Mouse (Mus musculus) frontal cortex, adult 2 months (tissue): ENCODE measurements around the gene Efna3. TPM values are rescaled to one million over a fixed set of nuclear protein-coding genes. Genes with fewer than 3 reads are reported as not detected.

Experiments
- DNase-seq, 2 experiments: peaks; one replicate each; pipeline ENCODE4 v3.0.0; 2022; ENCODE audit warnings: low spot score in 1 of 2; ENCODE audit errors: extremely low spot score in 1 of 2
- polyA plus RNA-seq: library from polyadenylated mRNA; depleted of rRNA; stranded (reverse); fragments of >200 nt; gene quantifications from 2 replicates; pipeline ENCODE4 v1.2.3, GENCODE M21; 2012

Efna3 gene
- polyA plus RNA-seq, 1 experiment, result 68.0 TPM

GRCm38 (mm10) chr3:89291874-89292273, 30.9 kb downstream of the Efna3 start:
- no peak for DNase-seq

- DNase-seq, result no peak
These were observed 34.2 kb downstream of the Efna3 start for GRCm38 (mm10) chr3:89288503-89288928.

- DNase-seq, result no peak
These were observed 35.5 kb downstream of the Efna3 start for GRCm38 (mm10) chr3:89287286-89287685.

GRCm38 (mm10) chr3:89285526-89285925, 37.2 kb downstream of the Efna3 start:
- DNase-seq, result no peak

- no peak for DNase-seq
These were observed 38.5 kb downstream of the Efna3 start for GRCm38 (mm10) chr3:89284261-89284660.

GRCm38 (mm10) chr3:89282291-89282643, 40.5 kb downstream of the Efna3 start:
- DNase-seq, result no peak

GRCm38 (mm10) chr3:89281579-89282290, 41.0 kb downstream of the Efna3 start:
- DNase-seq, result peak in 1 of 2 experiments; percentile 90

- no peak for DNase-seq
These were observed 41.9 kb downstream of the Efna3 start, which contains the start of gene Efna1 for GRCm38 (mm10) chr3:89280606-89281511. Efna1 (minus strand) TSS chr3:89281142.

- DNase-seq, result peak in 1 of 2 experiments; percentile 42
These were observed 42.6 kb downstream of the Efna3 start for GRCm38 (mm10) chr3:89280050-89280605.

GRCm38 (mm10) chr3:89279153-89279890, 43.4 kb downstream of the Efna3 start:
- DNase-seq, result peak in 1 of 2 experiments; percentile 78

- DNase-seq, result no peak
These were observed 44.1 kb downstream of the Efna3 start for GRCm38 (mm10) chr3:89278643-89279042.

GRCm38 (mm10) chr3:89278107-89278506, 44.7 kb downstream of the Efna3 start:
- no peak for DNase-seq

GRCm38 (mm10) chr3:89277281-89278021, 45.3 kb downstream of the Efna3 start:
- no peak for DNase-seq

- DNase-seq, result no peak
These were observed 46.7 kb downstream of the Efna3 start for GRCm38 (mm10) chr3:89276061-89276460.

GRCm38 (mm10) chr3:89271760-89272159, 51.0 kb downstream of the Efna3 start:
- no peak for DNase-seq

GRCm38 (mm10) chr3:89270891-89271290, 51.9 kb downstream of the Efna3 start:
- peak in 1 of 2 experiments; percentile 76 for DNase-seq

- peak; percentile 55 to 87 for DNase-seq
These were observed 52.6 kb downstream of the Efna3 start, which contains the start of gene Slc50a1 for GRCm38 (mm10) chr3:89270051-89270755. Slc50a1 (minus strand) TSS chr3:89270570.

- no peak for DNase-seq
These were observed 53.8 kb downstream of the Efna3 start for GRCm38 (mm10) chr3:89268916-89269315.

- peak; percentile 73 to 88 for DNase-seq
These were observed 56.3 kb downstream of the Efna3 start for GRCm38 (mm10) chr3:89266439-89266893.
